9 mouse cellular contexts compared by ENCODE assay signal in genomic region chr12:8781681-8782378, GRCm38 (mm10). TPM values are rescaled to one million over a fixed set of nuclear protein-coding genes. Genes with fewer than 3 reads are reported as not detected.
A peak's percentile ranks its signal among the peaks of the same experiment; 100 is the strongest.
DNase-seq lines count a peak whose midpoint lies in the region; ATAC-seq and TF ChIP-seq lines count a peak whose summit lies in the region.
"Had no signal": no experiment of that assay in that cellular context is flagged by ENCODE, and none has a peak within 500 bp of the region (broad histone marks: within the 10 kb centered on the region; RNA-seq: fewer than 3 reads in every experiment).

No protein-coding gene starts in this region.

- peak; percentile 59 to 72 for DNase-seq in cerebellum, postnatal 10 days
- DNase-seq in heart, postnatal 4 days, result peak; percentile 77
- DNase-seq in skeletal muscle tissue, adult 2 months (ENCODE audit: low read depth, low spot score), result peak; percentile 66
- DNase-seq in thymus, postnatal 10 days (ENCODE audit: low spot score in 2 of 2), result no peak
- no peak for DNase-seq in midbrain, embryonic 10.5 days (ENCODE audit: low spot score)
- no peak for DNase-seq in neural tube, embryonic 10.5 days (ENCODE audit: extremely low spot score, low spot score)

- H3K27me3 ChIP-seq in intestine, embryonic 15.5 days (replicated peaks), result no peaks in the 10 kb centered on the region
- no peaks in the 10 kb centered on the region for H3K27me3 ChIP-seq in intestine, postnatal 0 days (replicated peaks; ENCODE audit: control insufficient read depth, insufficient read depth, low read length)
- no peaks in the 10 kb centered on the region for H3K27me3 ChIP-seq in midbrain, embryonic 10.5 days (ENCODE audit: low read depth, poor library complexity, severe bottlenecking)
- H3K27me3 ChIP-seq: CH12.LX had no signal

- ATAC-seq in intestine, embryonic 15.5 days, result peak; percentile 48
- ATAC-seq in intestine, postnatal 0 days, result no peak

- TF ChIP-seq CTCF in intestine, postnatal 0 days (IDR thresholded peaks at IDR 0.05; ENCODE audit: low read depth), result no peak

- no peaks in the 10 kb centered on the region for H3K36me3 ChIP-seq in intestine, embryonic 15.5 days
- H3K36me3 ChIP-seq in intestine, postnatal 0 days (ENCODE audit: control insufficient read depth, insufficient read depth), result no peaks in the 10 kb centered on the region
- H3K36me3 ChIP-seq in midbrain, embryonic 10.5 days, result peaks cover 41% of the 10 kb centered on the region

- no peak overlapping the region for H3K27ac ChIP-seq in intestine, embryonic 15.5 days
- H3K27ac ChIP-seq in intestine, postnatal 0 days (ENCODE audit: low read depth, low read length), result no peak overlapping the region
- no peak overlapping the region for H3K27ac ChIP-seq in midbrain, embryonic 10.5 days (replicated peaks)

- H3K4me3 ChIP-seq in intestine, embryonic 15.5 days (replicated peaks), result no peak overlapping the region
- no peak overlapping the region for H3K4me3 ChIP-seq in intestine, postnatal 0 days (ENCODE audit: low read depth, low read length)
- H3K4me3 ChIP-seq in midbrain, embryonic 10.5 days, result no peak overlapping the region

- peaks cover 68% of the 10 kb centered on the region for H3K4me1 ChIP-seq in intestine, embryonic 15.5 days (replicated peaks)
- H3K4me1 ChIP-seq in intestine, postnatal 0 days (replicated peaks; ENCODE audit: control insufficient read depth, insufficient read depth, low read length), result peaks cover 36% of the 10 kb centered on the region
- peaks cover 34% of the 10 kb centered on the region for H3K4me1 ChIP-seq in midbrain, embryonic 10.5 days

- H3K9me3 ChIP-seq in intestine, embryonic 15.5 days, result no peaks in the 10 kb centered on the region
- H3K9me3 ChIP-seq in intestine, postnatal 0 days (ENCODE audit: control insufficient read depth), result no peaks in the 10 kb centered on the region
- no peaks in the 10 kb centered on the region for H3K9me3 ChIP-seq in midbrain, embryonic 10.5 days (replicated peaks)

- H3K4me2 ChIP-seq in intestine, embryonic 15.5 days (replicated peaks), result no peak overlapping the region
- H3K4me2 ChIP-seq in intestine, postnatal 0 days (replicated peaks; ENCODE audit: low read depth), result no peak overlapping the region; the same call in 1 of the 2 replicates

- 69% methylated on average over 9 of the region's 9 CpGs for WGBS in intestine, embryonic 15.5 days
- 63% methylated on average over 9 of the region's 9 CpGs for WGBS in intestine, postnatal 0 days
- 88% methylated on average over 9 of the region's 9 CpGs for WGBS in midbrain, embryonic 10.5 days

- no peak overlapping the region for H3K9ac ChIP-seq in intestine, embryonic 15.5 days
- no peak overlapping the region for H3K9ac ChIP-seq in intestine, postnatal 0 days (ENCODE audit: low read depth, low read length)

RNA-seq across cellular contexts. Expression of gene Sdc1, which starts 10.7 kb away (rescaled TPM):
- polyA plus RNA-seq in intestine, embryonic 15.5 days (2015; fragmentation: Nextera tagmentation; extraction: Ambion mirVana), result 101 and 106 TPM in 2 replicates
- 43.4 and 46.4 TPM in 2 replicates for polyA plus RNA-seq in intestine, postnatal 0 days (2015; fragmentation: Nextera tagmentation; extraction: Ambion mirVana)
- 10 to 100 TPM; 30.2 to 30.8 TPM for total RNA-seq in heart, postnatal 4 days (2021)
- polyA plus RNA-seq in midbrain, embryonic 10.5 days (2016; fragmentation: Nextera tagmentation; extraction: Ambion mirVana), result 110 and 128 TPM in 2 replicates

Comparison
In these comparisons a context has a peak if more than half of its experiments do, and no peak if none do; other contexts are left out.
1. DNase-seq: peak in cerebellum, postnatal 10 days (2 of 2), heart, postnatal 4 days (single experiment) and skeletal muscle tissue, adult 2 months (single experiment); none in thymus, postnatal 10 days (0 of 2), midbrain, embryonic 10.5 days (single experiment) and neural tube, embryonic 10.5 days (single experiment).